Mouse (Mus musculus) CH12.LX (cell line): ENCODE data around the gene Rmi1.

Source experiments
- CTCF ChIP-seq, 2 experiments: IDR thresholded peaks in 1 of 2; conservative IDR thresholded peaks in 1 of 2; 2 replicates each; pipeline ENCODE4 v1.5.1; 2011 to 2012; ENCODE audit warnings: low read depth in 2 of 2, low read length in 2 of 2, improper control_type of control experiment in 1 of 2, inconsistent platforms in 1 of 2, mild to moderate bottlenecking in 1 of 2, moderate library complexity in 1 of 2
- E2F4 ChIP-seq: IDR thresholded peaks from 2 replicates; pipeline ENCODE4 v1.6.1; 2011; ENCODE audit warnings: low read depth, low read length, improper control_type of control experiment; ENCODE audit not compliant: insufficient replicate concordance
- EP300 ChIP-seq: IDR thresholded peaks from 2 replicates; pipeline ENCODE4 v1.6.1; 2011; ENCODE audit warnings: low read length, improper control_type of control experiment
- MAX ChIP-seq: IDR thresholded peaks from 2 replicates; pipeline ENCODE4 v1.6.1; 2011; ENCODE audit warnings: low read length, improper control_type of control experiment
- POLR2A ChIP-seq: IDR thresholded peaks from 2 replicates; pipeline ENCODE4 v1.6.1; 2011; ENCODE audit warnings: low read depth, mild to moderate bottlenecking, improper control_type of control experiment, low read length
- POLR2AphosphoS2 ChIP-seq: IDR thresholded peaks from 2 replicates; pipeline ENCODE4 v1.6.1; 2011; ENCODE audit warnings: low read depth, low read length, improper control_type of control experiment
- TCF12 ChIP-seq: IDR thresholded peaks from 2 replicates; pipeline ENCODE4 v1.6.1; 2014; ENCODE audit warnings: low read depth, mild to moderate bottlenecking, inconsistent platforms, low read length, improper control_type of control experiment
- ZC3H11A ChIP-seq: IDR thresholded peaks from 2 replicates; pipeline ENCODE4 v1.6.1; 2012; ENCODE audit warnings: low read depth, mild to moderate bottlenecking, inconsistent platforms, low read length, improper control_type of control experiment
- ZKSCAN1 ChIP-seq: IDR thresholded peaks from 2 replicates; pipeline ENCODE4 v1.6.1; 2012; ENCODE audit warnings: low read depth, inconsistent platforms, low read length, improper control_type of control experiment, borderline replicate concordance
- ZMIZ1 ChIP-seq: IDR thresholded peaks from 2 replicates; pipeline ENCODE4 v1.6.1; 2012; ENCODE audit warnings: low read depth, mild to moderate bottlenecking, inconsistent platforms, low read length, improper control_type of control experiment

DNA sequence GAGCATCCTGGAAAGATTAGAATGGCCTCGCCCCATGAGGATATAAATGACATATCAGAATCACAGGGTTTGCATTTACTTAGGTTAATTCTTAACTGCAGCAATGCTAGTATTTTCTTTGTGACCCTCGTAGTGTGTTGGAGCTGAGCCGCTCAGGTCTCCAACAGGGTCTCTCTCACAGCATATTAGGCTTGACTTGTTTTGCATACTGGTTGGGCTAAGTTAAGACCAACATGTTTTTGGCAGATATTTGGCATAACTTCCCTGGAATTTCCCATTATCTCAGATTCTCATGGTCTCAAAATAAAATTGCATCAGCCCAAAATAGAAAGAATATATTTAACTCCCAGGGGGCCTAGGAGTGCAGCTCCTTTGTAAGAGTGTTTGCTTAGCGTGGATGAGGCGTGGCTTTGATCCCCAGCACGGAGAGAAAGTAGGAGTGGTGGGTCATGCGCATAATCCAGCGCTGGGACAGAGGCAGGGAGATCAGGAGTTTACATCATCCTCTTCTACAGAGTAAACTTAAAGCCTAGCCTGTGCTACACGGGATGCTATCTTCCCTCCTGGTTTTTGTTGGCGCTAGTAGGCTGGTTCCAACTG is 21.1 kb downstream of the Rmi1 start:
- TF ChIP-seq EP300 (no peak), MAX (no peak), POLR2AphosphoS2 (no peak), E2F4 (no peak), ZKSCAN1 (no peak), TCF12 (no peak), CTCF (conservative IDR thresholded peaks at IDR 0.05 in 1 of 2, IDR thresholded peaks at IDR 0.05 in 1 of 2; ENCODE audit: low read depth in 2 of 2, low read length in 2 of 2) (no peak), POLR2A (no peak), ZC3H11A (no peak), ZMIZ1 (no peak)
